Mouse (Mus musculus) kidney, embryonic 14.5 days (tissue): Measurements from ENCODE around the gene Agap1. TPM values are rescaled to one million over a fixed set of nuclear protein-coding genes. Genes with fewer than 3 reads are reported as not detected.

Source experiments
- ATAC-seq: fragments of 200-750 bp; cut with Nextera tagmentation; 2 replicates; pipeline ENCODE4 v1.8.0; 2017; ENCODE audit warnings: moderate number of reproducible peaks, mild to moderate bottlenecking, moderate TSS enrichment, moderate library complexity; ENCODE audit not compliant: low FRiP score, low TSS enrichment
- H3K27ac ChIP-seq: fragments of 300-500 bp; sonication (generic); 2 replicates; pipeline ENCODE4 v1.5.1; 2014; ENCODE audit warnings: low read depth, mild to moderate bottlenecking, low read length, moderate library complexity, mixed read lengths
- H3K27me3 ChIP-seq: fragments of 300-500 bp; sonication (generic); 2 replicates; pipeline ENCODE4 v1.6.1; 2014; ENCODE audit warnings: mild to moderate bottlenecking, low read length; ENCODE audit not compliant: control insufficient read depth, insufficient read depth
- H3K36me3 ChIP-seq: fragments of 300-500 bp; sonication (generic); 2 replicates; pipeline ENCODE4 v1.6.1; 2014; ENCODE audit warnings: low read length, mixed read lengths; ENCODE audit not compliant: control insufficient read depth, insufficient read depth
- H3K4me1 ChIP-seq: fragments of 300-500 bp; sonication (generic); 2 replicates; pipeline ENCODE4 v1.6.1; 2014; ENCODE audit warnings: low read length, mixed read lengths; ENCODE audit not compliant: control insufficient read depth, insufficient read depth
- H3K4me2 ChIP-seq: fragments of 300-500 bp; sonication (generic); replicated peaks from 2 replicates; pipeline ENCODE4 v1.6.1; 2014; ENCODE audit warnings: low read depth, mild to moderate bottlenecking, low read length
- H3K4me3 ChIP-seq: fragments of 300-500 bp; sonication (generic); 2 replicates; pipeline ENCODE4 v1.5.1; 2014; ENCODE audit warnings: mild to moderate bottlenecking, low read length
- H3K9ac ChIP-seq: fragments of 300-500 bp; sonication (generic); 2 replicates; pipeline ENCODE4 v1.6.1; 2014; ENCODE audit warnings: low read depth, mild to moderate bottlenecking, low read length, moderate library complexity
- H3K9me3 ChIP-seq: fragments of 300-500 bp; sonication (generic); 2 replicates; pipeline ENCODE4 v1.6.1; 2016; ENCODE audit warnings: low read length; ENCODE audit not compliant: control insufficient read depth
- WGBS: fragments of 180-500 bp; shearing (Covaris S2); extraction: QIAGEN DNeasy Blood & Tissue Kit; methylation state at CpG from one replicate; pipeline ENCODE4 v1.1.7; 2014; 5-methylcytosine and 5-hydroxymethylcytosine counted together
- polyA plus RNA-seq: library from polyadenylated mRNA; unstranded; fragments of >200 nt; fragmentation: Nextera tagmentation; extraction: Ambion mirVana; gene quantifications from 2 replicates; pipeline ENCODE4 v1.2.1, GENCODE M21; 2014

The Agap1 gene
- polyA plus RNA-seq, 1 experiment from 2014 or later = 19.3 TPM

DNA sequence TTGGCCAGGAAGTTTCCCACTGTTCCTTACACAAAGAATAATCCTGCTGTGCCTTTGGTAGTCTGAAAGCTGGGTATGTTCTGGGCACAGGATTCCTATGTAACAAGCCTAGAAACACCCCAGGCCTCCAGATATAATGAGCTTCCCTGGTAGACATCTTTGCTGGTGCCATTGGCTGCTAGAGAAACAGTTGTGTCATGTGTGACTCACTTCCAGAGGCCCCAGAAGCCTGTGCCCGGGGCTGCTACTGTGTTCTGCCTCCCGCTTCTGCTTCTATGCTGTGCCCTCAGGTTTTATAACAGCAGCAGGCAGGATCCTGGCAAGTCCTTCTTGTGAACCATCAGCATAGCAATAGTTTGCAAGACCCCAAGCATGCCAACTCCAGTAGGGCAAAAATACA, 242.6 kb downstream of the Agap1 start:
- Histone ChIP-seq H3K4me1 (no peaks in the 10 kb centered on the region), H3K4me2 (no peak overlapping the region), H3K27ac (no peak overlapping the region), H3K9ac (no peak overlapping the region), H3K4me3 (no peak overlapping the region), H3K9me3 (no peaks in the 10 kb centered on the region), H3K36me3 (no peaks in the 10 kb centered on the region; the same call in 1 of the 2 replicates), H3K27me3 (no peaks in the 10 kb centered on the region)
- 85% methylated on average over 2 of the region's 2 CpGs for WGBS
- ATAC-seq = no peak

GRCm38 (mm10) chr1:89700166-89700565, 245.6 kb downstream of the Agap1 start:
- no peak overlapping the region for H3K4me3 ChIP-seq
- no peak overlapping the region for H3K4me2 ChIP-seq
- H3K27me3 ChIP-seq = no peaks in the 10 kb centered on the region
- no peak for ATAC-seq
- H3K4me1 ChIP-seq = peaks cover 11% of the 10 kb centered on the region; the same call in 1 of the 2 replicates
- no peaks in the 10 kb centered on the region for H3K9me3 ChIP-seq
- no peaks in the 10 kb centered on the region; the same call in 1 of the 2 replicates for H3K36me3 ChIP-seq
- no peak overlapping the region for H3K9ac ChIP-seq
- WGBS = 81% methylated on average over 9 of the region's 9 CpGs
- no peak overlapping the region for H3K27ac ChIP-seq

DNA sequence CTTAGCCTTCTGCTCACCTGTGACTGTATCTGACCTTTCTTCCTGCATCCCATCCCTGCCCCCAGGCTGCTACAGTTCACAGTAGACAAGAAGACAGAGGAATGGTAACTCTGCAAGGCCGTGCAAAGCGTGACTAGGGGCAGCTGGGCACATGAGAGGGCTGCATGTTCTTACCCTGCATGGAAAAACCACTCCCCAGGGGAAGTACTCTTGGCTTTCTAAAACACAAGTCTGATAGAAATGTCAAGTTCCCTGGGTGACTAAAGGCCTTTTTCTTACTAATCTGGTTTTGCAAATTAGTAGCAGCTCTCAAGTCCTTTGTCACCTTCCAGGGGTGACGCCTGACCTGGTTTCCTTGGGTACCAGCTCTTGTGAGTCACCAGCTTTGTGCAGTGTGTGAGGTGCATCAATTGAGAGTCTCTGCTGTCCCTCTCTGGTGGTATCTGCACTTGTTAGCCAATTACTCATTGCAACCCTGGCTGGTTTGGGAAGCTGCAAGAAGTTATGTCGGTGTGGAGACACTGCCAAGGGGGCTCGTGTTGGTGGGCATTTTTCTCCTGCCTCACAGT, 246.6 kb downstream of the Agap1 start:
- Histone ChIP-seq H3K4me1 (peaks cover 11% of the 10 kb centered on the region; the same call in 1 of the 2 replicates), H3K27ac (no peak overlapping the region), H3K9ac (no peak overlapping the region), H3K9me3 (no peaks in the 10 kb centered on the region), H3K4me2 (no peak overlapping the region), H3K36me3 (peaks cover 3% of the 10 kb centered on the region; the same call in 1 of the 2 replicates), H3K27me3 (no peaks in the 10 kb centered on the region), H3K4me3 (no peak overlapping the region)
- WGBS = 84% methylated on average over 5 of the region's 5 CpGs
- no peak for ATAC-seq

- Histone ChIP-seq H3K4me1 (peaks cover 16% of the 10 kb centered on the region; the same call in 1 of the 2 replicates), H3K4me3 (no peak overlapping the region), H3K27me3 (no peaks in the 10 kb centered on the region), H3K27ac (no peak overlapping the region), H3K9ac (no peak overlapping the region), H3K36me3 (peaks cover 3% of the 10 kb centered on the region; the same call in 1 of the 2 replicates), H3K4me2 (no peak overlapping the region), H3K9me3 (no peaks in the 10 kb centered on the region)
- ATAC-seq = peak; percentile 71
- WGBS = 5% methylated on average over 13 of the region's 13 CpGs
Observed at GRCm38 (mm10) chr1:89703294-89703693, 248.7 kb downstream of the Agap1 start.

DNA sequence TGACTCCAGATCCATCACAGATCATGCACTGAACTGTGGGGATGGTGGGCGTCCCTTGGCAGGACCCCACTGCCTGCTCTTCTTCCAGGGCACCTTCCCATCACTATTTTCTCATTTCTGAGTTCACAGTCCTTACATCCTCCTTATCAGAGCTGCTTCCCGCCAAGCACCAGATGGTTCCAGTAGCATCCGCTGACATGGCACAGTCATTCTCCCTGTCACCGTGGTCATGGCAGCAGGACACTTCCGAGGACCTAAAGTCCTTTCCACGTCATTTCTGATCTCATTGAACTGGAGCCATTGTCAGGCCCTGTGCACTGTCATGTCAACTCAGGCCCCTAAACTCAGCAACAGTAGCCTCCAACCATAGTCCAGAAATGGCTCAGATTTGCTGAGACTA, 251.1 kb downstream of the Agap1 start:
- 87% methylated on average over 6 of the region's 6 CpGs for WGBS
- H3K9me3 ChIP-seq = no peaks in the 10 kb centered on the region
- H3K9ac ChIP-seq = no peak overlapping the region
- H3K4me3 ChIP-seq = no peak overlapping the region
- H3K4me1 ChIP-seq = peaks cover 16% of the 10 kb centered on the region; the same call in 1 of the 2 replicates
- H3K27ac ChIP-seq = no peak overlapping the region
- peaks cover 6% of the 10 kb centered on the region; the same call in 1 of the 2 replicates for H3K36me3 ChIP-seq
- no peak overlapping the region for H3K4me2 ChIP-seq
- no peaks in the 10 kb centered on the region for H3K27me3 ChIP-seq
- ATAC-seq = no peak

- 93% methylated on average over 2 of the region's 2 CpGs for WGBS
- no peaks in the 10 kb centered on the region for H3K27me3 ChIP-seq
- peaks cover 16% of the 10 kb centered on the region; the same call in 1 of the 2 replicates for H3K4me1 ChIP-seq
- H3K9me3 ChIP-seq = no peaks in the 10 kb centered on the region
- peaks cover 6% of the 10 kb centered on the region; the same call in 1 of the 2 replicates for H3K36me3 ChIP-seq
- H3K4me2 ChIP-seq = no peak overlapping the region
- no peak overlapping the region for H3K27ac ChIP-seq
- no peak overlapping the region for H3K9ac ChIP-seq
- ATAC-seq = no peak
- H3K4me3 ChIP-seq = no peak overlapping the region
Observed at GRCm38 (mm10) chr1:89706862-89707261, 252.3 kb downstream of the Agap1 start.

DNA sequence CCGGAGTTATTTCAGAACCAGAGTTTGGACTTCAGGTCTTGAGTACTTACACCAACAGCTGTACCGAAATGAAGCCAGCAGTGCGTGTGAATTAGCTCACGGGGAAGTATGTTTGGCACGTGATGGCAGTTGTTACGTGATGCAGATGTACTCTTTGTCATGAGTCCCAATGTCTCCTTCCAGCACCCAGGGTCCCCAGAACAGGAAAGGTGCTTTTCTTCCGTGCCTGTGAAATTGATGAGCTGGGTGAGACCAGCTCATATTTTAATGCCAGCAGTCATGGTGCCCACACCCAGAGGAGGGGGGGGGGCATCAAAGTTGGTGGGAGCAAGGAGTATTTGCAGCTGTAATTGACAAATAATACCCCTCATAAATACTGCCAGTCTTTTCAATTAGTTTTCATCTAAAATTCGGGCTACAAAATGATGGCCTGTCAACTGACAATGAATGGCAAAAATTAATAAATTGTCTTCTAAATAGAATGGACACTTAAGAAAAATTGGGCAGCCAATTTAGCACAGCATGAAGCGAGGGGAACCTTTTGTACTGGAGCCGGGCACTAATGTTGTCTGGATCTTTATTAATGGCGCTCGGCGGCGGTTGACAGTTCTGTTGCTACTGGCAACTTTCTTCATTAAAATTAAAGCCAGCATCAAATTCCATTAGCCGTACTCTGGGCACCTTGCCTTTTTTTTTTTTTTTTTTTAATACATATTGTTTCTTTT, 253.3 kb downstream of the Agap1 start:
- Histone ChIP-seq H3K4me1 (peaks cover 14% of the 10 kb centered on the region; the same call in 1 of the 2 replicates), H3K9me3 (no peaks in the 10 kb centered on the region), H3K4me3 (no peak overlapping the region), H3K9ac (no peak overlapping the region), H3K27ac (no peak overlapping the region), H3K36me3 (peaks cover 6% of the 10 kb centered on the region; the same call in 1 of the 2 replicates), H3K27me3 (no peaks in the 10 kb centered on the region), H3K4me2 (no peak overlapping the region)
- ATAC-seq = no peak
- WGBS = 84% methylated on average over 15 of the region's 15 CpGs

DNA sequence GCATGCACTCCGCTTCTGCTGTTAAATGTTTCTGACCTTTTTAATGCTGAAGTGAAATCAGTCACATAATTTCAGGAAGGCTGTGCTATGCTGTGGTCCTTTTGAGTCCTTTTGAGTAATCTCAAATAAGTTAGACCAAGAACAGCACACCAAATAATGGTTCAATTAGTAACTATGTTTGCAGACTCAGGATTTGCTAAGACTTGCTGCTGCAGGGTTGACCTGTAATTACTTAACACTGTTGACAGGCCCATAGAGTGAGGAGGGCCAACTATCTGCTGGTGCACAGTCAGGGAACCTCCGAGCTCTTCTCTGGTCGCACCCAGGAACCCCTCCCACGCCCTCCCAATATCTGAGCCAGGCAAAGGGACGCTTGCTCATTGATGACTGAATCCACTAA, 255.2 kb downstream of the Agap1 start:
- ATAC-seq = no peak
- Histone ChIP-seq H3K27me3 (no peaks in the 10 kb centered on the region), H3K9ac (no peak overlapping the region), H3K4me3 (no peak overlapping the region), H3K4me1 (0 out of 2 replicates have a peak, but pooled peaks cover 5% of the 10 kb centered on the region), H3K36me3 (peaks cover 6% of the 10 kb centered on the region; the same call in 1 of the 2 replicates), H3K4me2 (no peak overlapping the region), H3K27ac (no peak overlapping the region), H3K9me3 (no peaks in the 10 kb centered on the region)
- WGBS = 59% methylated on average over 5 of the region's 5 CpGs

DNA sequence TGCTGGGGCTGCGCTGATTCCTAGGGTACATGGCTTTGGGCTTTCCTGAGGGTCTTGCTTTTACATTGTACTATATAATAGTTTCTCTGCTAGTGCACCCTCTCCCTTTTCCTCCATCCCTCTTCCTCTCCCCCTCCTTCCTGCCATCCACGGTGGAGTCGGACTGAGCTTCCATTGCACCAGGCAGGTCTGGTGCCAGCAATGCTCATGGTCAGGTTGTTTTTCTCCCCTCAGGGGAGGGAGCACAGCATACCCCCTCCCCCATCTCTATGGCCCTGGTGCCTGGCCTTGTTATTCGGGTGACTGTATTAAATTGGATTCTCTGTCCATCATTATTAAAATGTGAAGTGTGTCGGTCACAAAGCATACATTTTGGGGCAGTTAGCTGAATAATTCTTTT, 259.1 kb downstream of the Agap1 start:
- no peaks in the 10 kb centered on the region for H3K9me3 ChIP-seq
- no peaks in the 10 kb centered on the region for H3K27me3 ChIP-seq
- H3K4me2 ChIP-seq = no peak overlapping the region
- H3K9ac ChIP-seq = no peak overlapping the region
- peaks cover 3% of the 10 kb centered on the region; the same call in 1 of the 2 replicates for H3K36me3 ChIP-seq
- H3K4me3 ChIP-seq = no peak overlapping the region
- ATAC-seq = no peak
- 39% methylated on average over 5 of the region's 5 CpGs for WGBS
- H3K4me1 ChIP-seq = no peaks in the 10 kb centered on the region
- H3K27ac ChIP-seq = no peak overlapping the region
